8 mouse cellular contexts compared by ENCODE assay signal in the genomic region with DNA sequence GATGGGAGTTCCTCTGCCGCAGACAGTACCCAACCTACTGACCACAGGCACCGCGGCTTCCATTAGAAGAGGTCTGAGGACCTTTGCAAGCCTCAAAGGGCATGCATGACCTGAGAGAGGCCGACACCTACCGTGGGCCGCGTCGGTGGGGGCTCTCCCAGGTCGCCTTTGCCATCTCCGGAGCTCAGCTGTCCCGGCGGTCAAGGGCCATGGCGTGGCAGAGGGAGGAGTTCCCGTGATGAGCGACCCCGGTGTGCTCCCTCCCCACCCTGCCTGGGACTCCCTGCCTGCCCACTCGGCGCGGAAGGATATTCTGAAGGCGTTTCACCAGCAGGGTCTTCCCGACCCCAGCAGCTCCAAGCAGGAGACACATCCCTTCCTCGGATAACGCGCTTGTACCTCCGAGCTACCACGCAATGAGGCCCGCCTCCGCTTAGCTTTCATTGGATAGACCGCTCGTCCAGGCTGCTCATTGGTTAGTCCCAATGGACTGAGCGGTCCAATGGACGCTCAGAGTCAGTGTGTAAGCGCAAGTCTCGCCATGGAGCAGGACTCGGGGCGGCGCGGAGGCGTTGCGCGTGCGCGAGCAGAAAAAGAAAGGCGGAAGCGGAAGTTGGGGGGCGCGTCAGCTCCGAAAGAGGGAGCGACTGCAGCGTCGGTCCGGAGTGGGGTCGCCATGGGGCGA. TPM values are rescaled to one million over a fixed set of nuclear protein-coding genes. Genes with fewer than 3 reads are reported as not detected.
DNase-seq lines count a peak whose midpoint lies in the region; ATAC-seq lines count a peak whose summit lies in the region.

A gene (minus strand): TSS at position 557 of the 685 bp plus-strand sequence.

- H3K36me3 ChIP-seq in hindbrain, embryonic 14.5 days (replicated peaks; ENCODE audit: control insufficient read depth, insufficient read depth), result peaks cover 71% of the 10 kb centered on the region

- peak within 1 kb of the TSS; percentile 75 for H3K27ac ChIP-seq in hindbrain, embryonic 14.5 days

- peaks cover 19% of the 10 kb centered on the region for H3K4me1 ChIP-seq in hindbrain, embryonic 14.5 days (replicated peaks; ENCODE audit: control insufficient read depth, insufficient read depth, low read length)

- peak; percentile 100 for DNase-seq in R1 (ENCODE audit: low read depth, low spot score)
- DNase-seq in cerebellum, postnatal 25 days, result peak; percentile 92 to 96
- DNase-seq in frontal cortex, postnatal 25 days (ENCODE audit: low spot score in 2 of 2), result peak; percentile 83 to 90
- peak; percentile 98 for DNase-seq in hindbrain, embryonic 14.5 days (ENCODE audit: low spot score)
- peak; percentile 92 to 93 for DNase-seq in layer of hippocampus, postnatal 36 days
- peak; percentile 96 for DNase-seq in lung, postnatal 36 days
- DNase-seq in retina, postnatal 1 day, result peak; percentile 100
- peak; percentile 82 to 92 for DNase-seq in urinary bladder, adult 18-20 months (ENCODE audit: low spot score in 2 of 2)

- no peaks in the 10 kb centered on the region for H3K9me3 ChIP-seq in hindbrain, embryonic 14.5 days (ENCODE audit: control insufficient read depth, low read length)

- ATAC-seq in hindbrain, embryonic 14.5 days (ENCODE audit: low FRiP score), result peak; percentile 100

- peak within 1 kb of the TSS; percentile 94 for H3K4me2 ChIP-seq in hindbrain, embryonic 14.5 days (replicated peaks)

- peak within 1 kb of the TSS; percentile 96 for H3K4me3 ChIP-seq in hindbrain, embryonic 14.5 days (replicated peaks; ENCODE audit: low read length)

- no peaks in the 10 kb centered on the region for H3K27me3 ChIP-seq in hindbrain, embryonic 14.5 days (ENCODE audit: control insufficient read depth, insufficient read depth, low read length)

- peak within 1 kb of the TSS; percentile 83 for H3K9ac ChIP-seq in hindbrain, embryonic 14.5 days

- WGBS in hindbrain, embryonic 14.5 days, result under 1% methylated on average over 48 of the region's 54 CpGs

RNA-seq across cellular contexts. Expression of the gene that starts here (rescaled TPM):
- 56.1 and 56.3 TPM in 2 replicates for polyA plus RNA-seq in hindbrain, embryonic 14.5 days (2014; fragmentation: Nextera tagmentation; extraction: Ambion mirVana)
- total RNA-seq in layer of hippocampus, postnatal 36 days (2021), result 10 to 100 TPM; 48.3 to 49.8 TPM

Comparison
In these comparisons a context has a peak if more than half of its experiments do, and no peak if none do; other contexts are left out.
1. Peak in every context shown above with its lines: DNase-seq, ATAC-seq, H3K4me3 ChIP-seq and H3K27ac ChIP-seq.